Mouse (Mus musculus) megakaryocyte, embryonic 14.5 days (primary cell): ENCODE results near the gene Arhgap8. TPM values are rescaled to one million over a fixed set of nuclear protein-coding genes. Genes with fewer than 3 reads are reported as not detected.

Source experiments
- H3K27me3 ChIP-seq: replicated peaks from 2 replicates; pipeline ENCODE3; 2012; ENCODE audit warnings: inconsistent platforms
- H3K36me3 ChIP-seq: replicated peaks from 2 replicates; pipeline ENCODE3; 2012; ENCODE audit warnings: low read length, inconsistent platforms, mixed read lengths
- H3K4me1 ChIP-seq: 2 replicates; pipeline ENCODE4 v1.6.1; 2012; ENCODE audit warnings: inconsistent platforms
- H3K4me3 ChIP-seq: replicated peaks from 2 replicates; pipeline ENCODE3; 2012; ENCODE audit warnings: moderate library complexity, mild to moderate bottlenecking, inconsistent platforms
- H3K9me3 ChIP-seq: 2 replicates; pipeline ENCODE4 v1.6.1; 2012; ENCODE audit warnings: inconsistent platforms
- FLI1 ChIP-seq: IDR thresholded peaks from 2 replicates; pipeline ENCODE4 v1.6.1; 2012; ENCODE audit warnings: low read length, inconsistent platforms, mixed read lengths
- GATA1 ChIP-seq: IDR thresholded peaks from 3 replicates; pipeline ENCODE4 v1.6.1; 2012; ENCODE audit warnings: mixed read lengths, low read length, inconsistent platforms, borderline replicate concordance
- polyA plus RNA-seq: library from polyadenylated mRNA; stranded (reverse); fragments of >175 nt; gene quantifications from 2 replicates; pipeline ENCODE4 v1.2.3, GENCODE M21; 2012; ENCODE audit warnings: low replicate concordance; ENCODE audit not compliant: insufficient read depth

Arhgap8 gene
- polyA plus RNA-seq, 1 experiment = not detected

DNA sequence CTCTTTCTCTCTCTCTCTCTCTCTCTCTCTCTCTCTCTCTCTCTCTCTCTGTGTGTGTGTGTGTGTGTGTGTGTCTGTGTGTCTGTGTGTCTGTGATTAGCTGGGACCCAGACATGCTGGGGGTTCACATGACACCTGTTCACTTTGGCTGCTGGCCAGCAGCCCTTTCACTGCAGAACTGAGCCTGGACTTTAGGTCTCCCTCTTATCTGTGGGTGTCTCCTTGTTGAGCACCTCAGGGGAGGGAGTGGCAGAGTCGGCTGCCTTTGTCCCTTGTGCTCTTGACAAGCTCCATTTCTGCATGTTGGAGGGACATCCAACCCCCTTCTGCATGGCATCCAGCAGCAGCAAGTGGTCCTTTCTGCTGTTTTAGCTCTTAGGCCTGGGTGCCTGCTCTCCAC is 11.0 kb downstream of the Arhgap8 start:
- Histone ChIP-seq H3K4me1 (no peaks in the 10 kb centered on the region), H3K9me3 (no peaks in the 10 kb centered on the region), H3K36me3 (no peaks in the 10 kb centered on the region), H3K4me3 (no peak overlapping the region), H3K27me3 (peaks cover 57% of the 10 kb centered on the region)
- TF ChIP-seq GATA1 (no peak), FLI1 (no peak)

DNA sequence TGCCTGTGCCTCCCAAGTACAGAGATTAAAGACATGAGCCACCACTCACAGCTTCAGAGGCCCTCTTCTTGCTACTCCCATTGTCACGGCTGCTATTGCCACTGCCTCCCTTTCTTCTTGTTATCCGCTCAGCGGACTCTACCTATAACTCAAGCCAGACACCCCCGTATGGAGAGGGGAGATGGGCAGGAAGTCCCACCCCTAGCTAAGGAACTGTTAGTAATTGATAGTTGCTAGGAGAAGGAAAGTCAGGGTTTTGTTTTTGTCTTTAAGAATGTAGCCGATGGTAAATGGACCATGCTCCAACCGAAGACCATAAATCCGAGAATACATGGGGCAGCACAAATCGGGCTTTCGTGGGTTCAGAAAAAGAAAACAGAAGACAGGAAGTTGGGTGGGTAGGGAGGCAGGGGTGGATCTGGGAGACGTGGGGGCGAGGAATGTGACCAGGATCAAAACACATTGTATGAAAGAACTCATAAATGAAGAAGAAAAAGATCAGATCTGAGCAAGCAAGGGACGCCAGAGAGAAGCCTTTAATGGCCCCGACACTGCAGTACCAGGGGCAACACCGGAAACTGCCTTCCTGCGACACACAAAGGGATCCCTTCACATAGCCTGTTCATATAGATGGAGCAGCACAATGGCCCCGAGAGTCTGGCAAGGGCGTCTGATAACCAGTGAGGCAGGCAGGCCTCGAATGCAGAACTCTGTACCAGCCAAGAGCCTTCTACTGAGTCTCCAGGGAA is 12.0 kb downstream of the Arhgap8 start:
- Histone ChIP-seq H3K27me3 (peaks cover 60% of the 10 kb centered on the region), H3K9me3 (no peaks in the 10 kb centered on the region), H3K4me1 (no peaks in the 10 kb centered on the region), H3K36me3 (no peaks in the 10 kb centered on the region), H3K4me3 (no peak overlapping the region)
- TF ChIP-seq FLI1 = no peak
- no peak for TF ChIP-seq GATA1

DNA sequence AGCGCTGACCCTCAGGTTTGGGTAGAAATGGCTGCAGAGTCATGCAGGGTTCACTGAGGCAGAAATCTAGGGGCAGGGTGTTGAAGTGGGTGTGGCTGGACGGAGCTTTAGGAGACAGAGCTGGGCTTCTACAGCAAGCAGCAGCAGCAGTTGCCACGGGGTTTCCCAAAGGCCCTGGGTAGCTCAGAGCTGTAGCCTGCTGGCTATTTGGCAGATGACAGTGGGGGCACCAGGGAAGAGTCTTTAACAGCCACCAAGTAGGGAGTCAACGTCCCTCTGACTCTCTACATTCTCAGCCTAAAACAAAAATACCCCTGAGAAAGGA is 12.5 kb downstream of the Arhgap8 start:
- no peaks in the 10 kb centered on the region for H3K4me1 ChIP-seq
- H3K9me3 ChIP-seq = no peaks in the 10 kb centered on the region
- TF ChIP-seq GATA1 (no peak), FLI1 (no peak)
- H3K27me3 ChIP-seq = peaks cover 56% of the 10 kb centered on the region
- no peak overlapping the region for H3K4me3 ChIP-seq
- H3K36me3 ChIP-seq = no peaks in the 10 kb centered on the region

DNA sequence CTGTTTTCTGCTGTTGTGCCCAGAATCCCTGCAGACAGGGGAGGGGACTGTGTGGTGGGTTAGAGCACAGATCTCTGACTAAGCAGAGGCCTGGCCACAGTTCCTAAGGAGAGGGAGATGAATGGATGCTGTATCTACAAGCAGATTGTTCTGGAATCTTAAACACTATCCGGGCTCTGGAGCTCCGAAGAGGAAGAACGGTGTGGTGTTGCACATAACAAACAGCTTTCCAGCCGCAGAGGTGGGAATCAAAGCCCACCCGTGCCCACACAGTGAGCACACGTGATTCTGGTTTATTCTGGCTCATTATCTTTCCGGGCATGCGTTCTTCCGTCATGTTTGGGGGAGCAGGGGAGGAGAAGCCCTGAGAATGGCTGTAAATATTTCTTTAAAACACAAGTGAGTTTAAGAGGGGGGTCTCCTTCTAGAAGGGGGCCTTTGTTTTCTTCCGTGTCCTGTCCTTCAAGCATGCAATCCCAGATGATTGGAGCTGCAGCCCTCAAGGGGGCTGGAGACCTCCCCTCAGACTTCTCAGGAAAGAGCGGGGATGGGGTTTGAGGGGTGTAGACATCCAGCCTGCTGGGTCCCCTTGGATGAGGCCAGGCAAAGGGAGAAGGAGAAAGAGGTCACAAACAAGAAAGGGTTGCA is 16.6 kb downstream of the Arhgap8 start:
- no peaks in the 10 kb centered on the region for H3K9me3 ChIP-seq
- TF ChIP-seq FLI1 = no peak
- no peak for TF ChIP-seq GATA1

DNA sequence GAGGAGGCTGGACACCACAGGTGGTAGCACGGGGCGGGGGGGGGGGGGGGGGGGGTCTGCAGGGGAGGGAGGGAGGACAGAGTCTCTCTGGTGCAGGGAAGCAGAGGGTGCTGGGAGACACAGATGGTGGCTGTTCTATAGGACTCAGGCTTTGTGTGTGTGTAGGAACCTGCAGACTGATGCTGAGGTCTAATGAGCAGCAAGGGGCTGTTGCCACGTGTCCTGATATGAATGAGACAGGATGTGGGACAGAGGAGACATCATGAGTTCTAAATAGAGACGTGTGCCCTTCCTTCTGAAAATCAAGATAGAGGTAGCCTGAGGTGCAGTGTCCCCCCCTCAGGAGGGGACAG is 17.1 kb downstream of the Arhgap8 start:
- H3K36me3 ChIP-seq = no peaks in the 10 kb centered on the region
- H3K4me3 ChIP-seq = no peak overlapping the region
- H3K9me3 ChIP-seq = no peaks in the 10 kb centered on the region
- TF ChIP-seq GATA1 (no peak), FLI1 (no peak)
- H3K27me3 ChIP-seq = peaks cover 36% of the 10 kb centered on the region
- no peaks in the 10 kb centered on the region for H3K4me1 ChIP-seq

More for the DNA sequence above, 16.6 kb downstream of the Arhgap8 start:
- H3K36me3 ChIP-seq = no peaks in the 10 kb centered on the region
- no peaks in the 10 kb centered on the region for H3K4me1 ChIP-seq
- H3K4me3 ChIP-seq = no peak overlapping the region
- H3K27me3 ChIP-seq = peaks cover 41% of the 10 kb centered on the region

DNA sequence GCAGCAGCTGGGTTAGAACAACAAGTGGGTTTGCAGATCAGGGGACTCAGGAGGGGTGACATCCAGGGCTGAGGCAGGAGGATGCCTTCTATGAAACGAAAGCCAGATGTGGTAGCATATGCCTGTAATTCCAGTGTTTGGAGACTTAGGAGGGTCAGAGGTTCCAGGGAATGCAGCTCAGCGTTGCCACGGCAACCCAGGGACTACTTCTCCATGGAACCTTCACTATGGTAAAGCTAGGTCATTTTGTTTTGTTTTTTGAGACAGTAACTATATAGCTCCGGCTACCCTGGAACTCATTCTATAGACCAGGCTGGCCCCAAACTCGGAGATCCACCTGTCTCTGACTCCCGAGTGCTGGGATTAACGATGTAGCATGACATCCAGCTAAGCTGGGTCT is 18.4 kb downstream of the Arhgap8 start:
- TF ChIP-seq FLI1 (no peak), GATA1 (no peak)
- no peak overlapping the region for H3K4me3 ChIP-seq
- H3K9me3 ChIP-seq = no peaks in the 10 kb centered on the region

DNA sequence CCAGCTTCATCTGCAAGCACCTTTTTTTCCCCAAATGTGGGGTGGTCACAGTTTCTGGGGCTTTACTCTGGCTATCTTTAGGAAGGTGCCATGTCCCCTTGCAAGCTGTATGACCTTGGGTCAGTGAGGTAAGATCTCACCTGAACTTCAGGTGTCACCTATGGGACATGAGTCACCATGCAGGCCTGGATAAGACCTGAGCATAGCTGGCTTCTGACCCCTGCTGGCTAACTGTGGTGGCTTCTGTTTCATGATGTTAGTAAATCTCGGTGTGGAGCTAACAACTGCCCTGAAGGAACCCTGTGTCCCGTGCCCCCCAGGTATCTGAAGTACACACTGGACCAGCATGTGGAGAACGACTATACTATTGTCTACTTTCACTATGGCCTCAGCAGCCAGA is 21.7 kb downstream of the Arhgap8 start:
- peak overlapping the region; percentile 19 for H3K4me3 ChIP-seq
- peaks cover 42% of the 10 kb centered on the region for H3K27me3 ChIP-seq
- H3K36me3 ChIP-seq = no peaks in the 10 kb centered on the region
- no peaks in the 10 kb centered on the region for H3K4me1 ChIP-seq
- H3K9me3 ChIP-seq = no peaks in the 10 kb centered on the region
- TF ChIP-seq GATA1 (no peak), FLI1 (no peak)

More for the DNA sequence above, 18.4 kb downstream of the Arhgap8 start:
- Histone ChIP-seq H3K27me3 (peaks cover 29% of the 10 kb centered on the region), H3K36me3 (no peaks in the 10 kb centered on the region), H3K4me1 (no peaks in the 10 kb centered on the region)

DNA sequence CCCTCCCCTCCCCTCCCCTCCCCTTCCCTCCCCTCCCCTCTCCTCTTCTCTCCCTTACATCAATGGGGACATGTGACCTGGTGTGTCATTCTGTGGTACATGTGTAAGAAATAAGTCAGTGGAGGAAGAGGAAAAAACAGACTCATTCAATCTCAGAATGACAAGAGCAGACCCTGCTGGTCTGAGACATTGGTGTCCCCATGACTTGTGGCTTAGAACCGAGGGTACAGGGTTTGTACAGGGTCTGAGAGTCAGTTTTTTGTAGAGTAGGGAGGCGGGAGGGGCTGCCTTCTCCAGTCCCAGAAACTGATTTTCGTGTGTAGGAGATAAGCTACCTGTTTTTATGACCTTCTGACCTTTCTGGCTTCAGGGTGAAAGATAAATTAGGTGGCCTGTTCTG is 23.5 kb downstream of the Arhgap8 start:
- H3K9me3 ChIP-seq = no peaks in the 10 kb centered on the region
- TF ChIP-seq GATA1 (no peak), FLI1 (no peak)
- H3K27me3 ChIP-seq = peaks cover 36% of the 10 kb centered on the region
- no peaks in the 10 kb centered on the region for H3K36me3 ChIP-seq
- no peaks in the 10 kb centered on the region for H3K4me1 ChIP-seq
- H3K4me3 ChIP-seq = no peak overlapping the region

DNA sequence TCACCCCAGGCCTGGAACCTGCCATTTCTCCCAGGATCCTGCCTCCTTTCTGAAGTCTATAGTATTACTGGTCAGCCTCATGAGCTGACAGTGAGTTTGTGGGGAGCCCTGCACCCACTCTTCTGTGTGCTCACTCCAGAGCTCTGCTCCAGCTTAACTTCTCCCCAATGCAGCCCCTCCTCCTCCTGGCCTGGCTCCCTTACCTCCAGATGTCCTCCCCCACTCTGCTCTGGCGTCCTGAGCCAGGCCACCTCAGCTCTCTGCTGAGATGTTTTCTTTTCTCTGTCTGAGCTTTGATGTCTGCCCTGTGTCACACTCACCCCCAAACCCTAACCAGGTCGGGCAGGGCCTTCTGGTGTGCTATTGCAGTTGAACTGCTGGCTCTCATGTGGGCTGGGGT is 24.5 kb downstream of the Arhgap8 start:
- TF ChIP-seq FLI1 (no peak), GATA1 (no peak)
- Histone ChIP-seq H3K36me3 (no peaks in the 10 kb centered on the region), H3K4me1 (no peaks in the 10 kb centered on the region), H3K27me3 (peaks cover 36% of the 10 kb centered on the region), H3K9me3 (no peaks in the 10 kb centered on the region), H3K4me3 (no peak overlapping the region)

DNA sequence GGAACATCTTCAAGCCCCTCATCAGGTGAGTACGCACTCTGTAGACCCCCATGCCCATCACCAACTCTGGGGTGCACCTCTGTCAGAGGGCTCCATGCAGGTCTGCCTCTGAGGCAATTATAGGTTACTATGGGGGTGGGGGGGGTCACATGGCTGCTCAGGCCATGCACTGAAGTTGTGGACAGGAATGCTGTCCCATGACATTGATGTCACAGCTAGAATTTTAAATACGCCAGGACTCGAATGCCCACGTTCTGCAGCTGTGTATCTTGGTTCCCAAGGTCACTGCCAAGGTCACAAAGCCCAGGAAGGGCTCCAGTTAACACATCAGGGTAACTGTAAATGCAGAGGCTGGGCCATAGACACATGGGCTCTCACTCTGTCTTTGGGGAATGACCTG is 26.0 kb downstream of the Arhgap8 start:
- no peak for TF ChIP-seq GATA1
- no peak for TF ChIP-seq FLI1
- Histone ChIP-seq H3K36me3 (no peaks in the 10 kb centered on the region), H3K4me1 (no peaks in the 10 kb centered on the region), H3K4me3 (no peak overlapping the region), H3K27me3 (peaks cover 32% of the 10 kb centered on the region), H3K9me3 (no peaks in the 10 kb centered on the region)

DNA sequence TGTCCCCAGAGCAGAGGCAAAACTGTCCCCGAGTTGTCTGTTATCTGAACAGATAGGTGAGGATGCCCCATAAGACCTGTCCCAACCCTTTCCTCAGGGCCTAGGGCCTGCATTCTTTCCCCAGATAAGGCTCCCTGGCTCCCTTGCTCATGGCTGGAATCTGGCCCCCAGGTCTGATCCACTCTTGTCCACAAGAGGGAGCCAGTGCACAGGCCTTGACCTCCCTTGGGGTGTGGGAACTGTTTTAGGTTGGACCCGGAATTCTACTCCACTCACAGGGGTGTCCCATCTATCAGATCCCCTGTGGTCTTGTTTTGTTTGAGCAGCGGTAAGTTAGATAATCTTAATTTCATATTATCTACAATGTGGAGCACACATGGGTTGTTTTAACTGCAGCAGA is 35.1 kb downstream of the Arhgap8 start:
- H3K4me3 ChIP-seq = no peak overlapping the region

More for the DNA sequence above, 35.1 kb downstream of the Arhgap8 start:
- H3K9me3 ChIP-seq = no peaks in the 10 kb centered on the region
- no peaks in the 10 kb centered on the region for H3K36me3 ChIP-seq
- H3K4me1 ChIP-seq = no peaks in the 10 kb centered on the region
- peaks cover 51% of the 10 kb centered on the region for H3K27me3 ChIP-seq
- no peak for TF ChIP-seq FLI1
- no peak for TF ChIP-seq GATA1
